Mouse (Mus musculus) midbrain, postnatal 0 days (tissue): ENCODE results near the gene Cd59a. TPM values are rescaled to one million over a fixed set of nuclear protein-coding genes. Genes with fewer than 3 reads are reported as not detected.

Source experiments
- ATAC-seq: fragments of 200-750 bp; cut with Nextera tagmentation; 2 replicates; pipeline ENCODE4 v1.8.0; 2017; ENCODE audit warnings: moderate number of reproducible peaks, mild to moderate bottlenecking, moderate TSS enrichment, moderate library complexity; ENCODE audit not compliant: low FRiP score
- DNase-seq: peaks from one replicate; pipeline ENCODE4 v3.0.0-alpha.2; 2015; ENCODE audit warnings: low spot score
- H3K27ac ChIP-seq: fragments of 300-500 bp; sonication (generic); 2 replicates; pipeline ENCODE4 v1.5.1; 2014; ENCODE audit warnings: low read depth, mild to moderate bottlenecking, low read length, mixed read lengths
- H3K27me3 ChIP-seq: fragments of 300-500 bp; sonication (generic); 2 replicates; pipeline ENCODE4 v1.6.1; 2014; ENCODE audit warnings: low read length, control low read depth, mixed read lengths; ENCODE audit not compliant: insufficient read depth
- H3K36me3 ChIP-seq: fragments of 300-500 bp; sonication (generic); 2 replicates; pipeline ENCODE4 v1.6.1; 2014; ENCODE audit warnings: low read length, control low read depth, mixed read lengths; ENCODE audit not compliant: insufficient read depth
- H3K4me1 ChIP-seq: fragments of 300-500 bp; sonication (generic); 2 replicates; pipeline ENCODE4 v1.6.1; 2014; ENCODE audit warnings: mild to moderate bottlenecking, control low read depth, antibody characterized with exemption, low read length, mixed read lengths; ENCODE audit not compliant: insufficient read depth
- H3K4me2 ChIP-seq: fragments of 300-500 bp; sonication (generic); 2 replicates; pipeline ENCODE4 v1.6.1; 2014; ENCODE audit warnings: low read depth, mild to moderate bottlenecking, low read length, mixed read lengths; ENCODE audit not compliant: poor library complexity, severe bottlenecking
- H3K4me3 ChIP-seq: fragments of 300-500 bp; sonication (generic); 2 replicates; pipeline ENCODE4 v1.5.1; 2014; ENCODE audit warnings: low read depth, mild to moderate bottlenecking, low read length, moderate library complexity
- H3K9ac ChIP-seq: fragments of 300-500 bp; sonication (generic); replicated peaks from 2 replicates; pipeline ENCODE4 v1.6.1; 2014; ENCODE audit warnings: mild to moderate bottlenecking, low read length, moderate library complexity, mixed read lengths; ENCODE audit not compliant: poor library complexity, severe bottlenecking
- H3K9me3 ChIP-seq: fragments of 300-500 bp; sonication (generic); 2 replicates; pipeline ENCODE4 v1.6.1; 2016; ENCODE audit warnings: low read length, control low read depth
- CTCF ChIP-seq: IDR thresholded peaks from 2 replicates; pipeline ENCODE4 v1.5.1; 2016; ENCODE audit warnings: antibody characterized with exemption, mild to moderate bottlenecking
- WGBS: fragments of 180-500 bp; shearing (Covaris S2); extraction: QIAGEN DNeasy Blood & Tissue Kit; methylation state at CpG from one replicate; pipeline ENCODE4 v1.1.7; 2014; 5-methylcytosine and 5-hydroxymethylcytosine counted together
- polyA plus RNA-seq: library from polyadenylated mRNA; unstranded; fragments of >200 nt; fragmentation: Nextera tagmentation; extraction: Ambion mirVana; gene quantifications from 2 replicates; pipeline ENCODE4 v1.2.1, GENCODE M21; 2015
- total RNA-seq: library from RNA; depleted of rRNA; stranded (reverse); fragments of >200 nt; gene quantifications from 2 replicates; pipeline ENCODE4 v1.2.3, GENCODE M21; 2014

Gene Cd59a
- total and polyA plus RNA-seq, 2 experiments from 2014 or later, result 3.2 to 14.6 TPM

GRCm38 (mm10) chr2:104134150-104135056, 38.8 kb downstream of the Cd59a start:
- 48% methylated on average over 8 of the region's 8 CpGs for WGBS
- no peaks in the 10 kb centered on the region for H3K36me3 ChIP-seq
- peak; percentile 91 for DNase-seq
- H3K4me3 ChIP-seq, result no peak overlapping the region
- peak; percentile 99 for TF ChIP-seq CTCF
- no peaks in the 10 kb centered on the region for H3K27me3 ChIP-seq
- peak; percentile 75 for ATAC-seq
- H3K9ac ChIP-seq, result no peak overlapping the region
- H3K27ac ChIP-seq, result no peak overlapping the region
- H3K4me1 ChIP-seq, result no peaks in the 10 kb centered on the region
- H3K9me3 ChIP-seq, result no peaks in the 10 kb centered on the region
- H3K4me2 ChIP-seq, result no peak overlapping the region

GRCm38 (mm10) chr2:104135920-104136319, 40.3 kb downstream of the Cd59a start:
- Histone ChIP-seq H3K9ac (no peak overlapping the region), H3K4me1 (no peaks in the 10 kb centered on the region), H3K36me3 (no peaks in the 10 kb centered on the region), H3K4me2 (no peak overlapping the region), H3K4me3 (no peak overlapping the region), H3K27ac (no peak overlapping the region), H3K9me3 (no peaks in the 10 kb centered on the region), H3K27me3 (no peaks in the 10 kb centered on the region)
- 68% methylated on average over 2 of the region's 2 CpGs for WGBS
- ATAC-seq (no peak), DNase-seq (no peak)
- no peak for TF ChIP-seq CTCF

- H3K4me1 ChIP-seq, result no peaks in the 10 kb centered on the region
- H3K4me3 ChIP-seq, result no peak overlapping the region
- ATAC-seq (no peak), DNase-seq (no peak)
- no peak overlapping the region for H3K9ac ChIP-seq
- WGBS, result 92% methylated on average over 8 of the region's 8 CpGs
- no peak overlapping the region for H3K27ac ChIP-seq
- no peak overlapping the region for H3K4me2 ChIP-seq
- H3K27me3 ChIP-seq, result no peaks in the 10 kb centered on the region
- no peak for TF ChIP-seq CTCF
- H3K9me3 ChIP-seq, result no peaks in the 10 kb centered on the region
- H3K36me3 ChIP-seq, result no peaks in the 10 kb centered on the region
Measured at GRCm38 (mm10) chr2:104142140-104142539, 46.5 kb downstream of the Cd59a start.

GRCm38 (mm10) chr2:104144004-104144403, 48.4 kb downstream of the Cd59a start:
- H3K9me3 ChIP-seq, result no peaks in the 10 kb centered on the region
- no peak for DNase-seq
- H3K4me1 ChIP-seq, result no peaks in the 10 kb centered on the region
- TF ChIP-seq CTCF, result no peak
- 85% methylated on average over 12 of the region's 12 CpGs for WGBS
- H3K27ac ChIP-seq, result no peak overlapping the region
- H3K9ac ChIP-seq, result no peak overlapping the region
- H3K36me3 ChIP-seq, result peaks cover 8% of the 10 kb centered on the region
- ATAC-seq, result no peak
- H3K4me3 ChIP-seq, result no peak overlapping the region
- no peaks in the 10 kb centered on the region for H3K27me3 ChIP-seq
- H3K4me2 ChIP-seq, result no peak overlapping the region

- H3K4me3 ChIP-seq, result no peak overlapping the region
- peaks cover 13% of the 10 kb centered on the region for H3K36me3 ChIP-seq
- H3K27ac ChIP-seq, result no peak overlapping the region
- 60% methylated on average over 1 of the region's 1 CpGs for WGBS
- no peak for ATAC-seq
- H3K9ac ChIP-seq, result no peak overlapping the region
- H3K4me1 ChIP-seq, result no peaks in the 10 kb centered on the region
- no peak overlapping the region for H3K4me2 ChIP-seq
- no peaks in the 10 kb centered on the region for H3K27me3 ChIP-seq
- H3K9me3 ChIP-seq, result no peaks in the 10 kb centered on the region
- DNase-seq, result no peak
- peak; percentile 23; the same call in 1 of the 2 replicates for TF ChIP-seq CTCF
Measured at GRCm38 (mm10) chr2:104145983-104146382, 50.4 kb downstream of the Cd59a start.

GRCm38 (mm10) chr2:104147910-104148561, 52.4 kb downstream of the Cd59a start:
- H3K27me3 ChIP-seq, result no peaks in the 10 kb centered on the region
- H3K9me3 ChIP-seq, result no peaks in the 10 kb centered on the region
- H3K9ac ChIP-seq, result no peak overlapping the region
- no peak overlapping the region for H3K4me3 ChIP-seq
- H3K4me1 ChIP-seq, result no peaks in the 10 kb centered on the region
- DNase-seq (no peak), ATAC-seq (no peak)
- WGBS, result 71% methylated on average over 4 of the region's 4 CpGs
- TF ChIP-seq CTCF, result no peak
- no peak overlapping the region for H3K27ac ChIP-seq
- no peak overlapping the region for H3K4me2 ChIP-seq
- peaks cover 31% of the 10 kb centered on the region for H3K36me3 ChIP-seq
